Mouse (Mus musculus): Measurements from ENCODE around the gene Acrbp.
"Not testable (repeated sequence)": the region's sequence is repeated elsewhere in the genome, so short reads cannot be mapped to it uniquely, and the experiment has no call there.

Acrbp gene

GRCm38 (mm10) chr6:125049678-125050077 is at the start of gene Acrbp:
Gene Acrbp, plus strand, starts transcription at chr6:125049689.
- no peak for DNase-seq

GRCm38 (mm10) chr6:125003706-125004105 is 45.8 kb upstream of the Acrbp start:
- DNase-seq: no peak

- DNase-seq: no peak
Observed at GRCm38 (mm10) chr6:125005086-125005485, 44.4 kb upstream of the Acrbp start.

GRCm38 (mm10) chr6:125008060-125008459 is 41.4 kb upstream of the Acrbp start:
- DNase-seq: no peak

GRCm38 (mm10) chr6:125008586-125009128 is 40.8 kb upstream of the Acrbp start:
- peak; percentile 99 for DNase-seq

GRCm38 (mm10) chr6:125009129-125009180 is 40.5 kb upstream of the Acrbp start, which contains the start of gene Zfp384:
Gene Zfp384, plus strand, starts transcription at chr6:125009145.
- no peak for DNase-seq

GRCm38 (mm10) chr6:125009181-125010073 is 40.1 kb upstream of the Acrbp start:
- DNase-seq: peak; percentile 81

GRCm38 (mm10) chr6:125017682-125018081 is 31.8 kb upstream of the Acrbp start:
- no peak for DNase-seq

- DNase-seq: not testable (repeated sequence)
Observed at GRCm38 (mm10) chr6:125030532-125030931, 19.0 kb upstream of the Acrbp start.

GRCm38 (mm10) chr6:125031604-125032003 is 17.9 kb upstream of the Acrbp start:
- no peak for DNase-seq

- DNase-seq: peak; percentile 60
Observed at GRCm38 (mm10) chr6:125038666-125039065, 10.8 kb upstream of the Acrbp start.

GRCm38 (mm10) chr6:125039131-125039530 is 10.4 kb upstream of the Acrbp start:
- DNase-seq: no peak

GRCm38 (mm10) chr6:125039533-125040153 is 9.8 kb upstream of the Acrbp start, which contains the start of gene Ing4:
Gene Ing4, plus strand, starts transcription at chr6:125039760.
- peak; percentile 95 for DNase-seq

- DNase-seq: peak; percentile 55
Observed at GRCm38 (mm10) chr6:125040221-125040620, 9.3 kb upstream of the Acrbp start.

- no peak for DNase-seq
Observed at GRCm38 (mm10) chr6:125041047-125041446, 8.4 kb upstream of the Acrbp start.

GRCm38 (mm10) chr6:125042081-125042480 is 7.4 kb upstream of the Acrbp start:
- DNase-seq: no peak

GRCm38 (mm10) chr6:125046691-125047090 is 2.8 kb upstream of the Acrbp start:
- peak; percentile 89 for DNase-seq

GRCm38 (mm10) chr6:125051237-125051636 is 1.7 kb downstream of the Acrbp start:
- no peak for DNase-seq

GRCm38 (mm10) chr6:125061493-125061892 is 12.0 kb downstream of the Acrbp start:
- no peak for DNase-seq

GRCm38 (mm10) chr6:125062511-125062910 is 13.0 kb downstream of the Acrbp start:
- DNase-seq: no peak

GRCm38 (mm10) chr6:125063906-125064305 is 14.4 kb downstream of the Acrbp start:
- DNase-seq: no peak

GRCm38 (mm10) chr6:125065223-125065622 is 15.7 kb downstream of the Acrbp start:
- not testable (repeated sequence) for DNase-seq

GRCm38 (mm10) chr6:125067571-125067995 is 18.1 kb downstream of the Acrbp start, which contains the start of gene Lpar5:
Gene Lpar5, plus strand, starts transcription at chr6:125067920.
- DNase-seq: no peak

Data from cerebellum, adult 9-10 months (tissue).